Mouse (Mus musculus): ENCODE data around the gene Cblb. TPM values are rescaled to one million over a fixed set of nuclear protein-coding genes. Genes with fewer than 3 reads are reported as not detected.

The Cblb gene
- polyA plus RNA-seq, 1 experiment from 2014 or later: 10.6 TPM

DNA sequence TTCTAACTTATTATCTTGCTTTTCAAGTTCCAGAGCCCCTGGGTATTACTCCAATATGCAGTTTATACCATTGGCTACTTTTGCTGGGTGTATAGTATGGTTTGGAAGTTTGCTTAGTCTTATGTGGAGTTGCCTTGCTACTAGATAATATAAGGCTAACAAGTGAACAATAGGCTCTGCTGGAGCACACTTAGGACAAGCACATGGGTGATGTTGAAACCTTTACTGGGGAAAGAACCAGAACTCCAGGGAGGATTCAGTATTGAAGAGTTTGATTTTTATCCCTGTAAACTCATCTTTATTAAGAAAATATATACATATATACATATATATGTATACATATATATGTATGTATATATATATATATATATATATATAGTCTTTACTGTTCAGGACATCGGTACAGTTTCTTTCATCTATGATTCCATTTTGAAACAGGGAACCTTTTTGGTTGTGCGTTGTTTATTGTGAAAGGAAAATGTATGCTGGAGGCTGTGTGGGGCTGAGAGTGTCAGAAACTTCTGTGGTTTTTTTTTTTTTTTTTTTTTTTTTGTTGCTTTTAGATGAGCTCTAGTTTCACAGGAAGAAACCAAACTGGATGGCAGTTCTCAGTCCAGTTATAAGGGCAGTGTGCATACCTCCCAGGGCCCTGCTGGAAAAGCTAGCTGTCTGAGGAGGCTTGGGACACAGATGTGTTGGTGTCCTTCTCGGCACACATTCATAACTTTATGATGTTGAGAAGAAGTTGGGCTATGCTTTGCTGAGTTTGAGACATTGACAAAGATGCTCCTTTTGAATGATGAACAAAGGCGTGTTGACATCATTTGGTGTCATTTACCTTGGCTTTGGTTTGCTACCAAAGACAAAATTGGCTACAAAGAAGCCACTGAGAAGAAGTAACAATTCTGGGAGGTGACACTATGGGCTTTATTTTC lies 2.6 kb downstream of the Cblb start:
- Histone ChIP-seq H3K27me3 (replicated peaks; ENCODE audit: control insufficient read depth, insufficient read depth, low read length) (no peaks in the 10 kb centered on the region), H3K4me3 (ENCODE audit: low read depth, low read length) (no peak overlapping the region), H3K9ac (ENCODE audit: low read depth, low read length) (no peak overlapping the region), H3K27ac (ENCODE audit: low read depth, low read length) (no peak overlapping the region), H3K9me3 (ENCODE audit: control insufficient read depth, low read length) (no peaks in the 10 kb centered on the region), H3K4me2 (no peak overlapping the region), H3K36me3 (ENCODE audit: control insufficient read depth, insufficient read depth, low read length) (no peaks in the 10 kb centered on the region), H3K4me1 (replicated peaks; ENCODE audit: control insufficient read depth, insufficient read depth, low read length) (no peaks in the 10 kb centered on the region)
- no peak for ATAC-seq (replicated peaks; ENCODE audit: low FRiP score)
- no peak for DNase-seq (ENCODE audit: low spot score)
- WGBS: 93% methylated on average over 4 of the region's 4 CpGs

DNA sequence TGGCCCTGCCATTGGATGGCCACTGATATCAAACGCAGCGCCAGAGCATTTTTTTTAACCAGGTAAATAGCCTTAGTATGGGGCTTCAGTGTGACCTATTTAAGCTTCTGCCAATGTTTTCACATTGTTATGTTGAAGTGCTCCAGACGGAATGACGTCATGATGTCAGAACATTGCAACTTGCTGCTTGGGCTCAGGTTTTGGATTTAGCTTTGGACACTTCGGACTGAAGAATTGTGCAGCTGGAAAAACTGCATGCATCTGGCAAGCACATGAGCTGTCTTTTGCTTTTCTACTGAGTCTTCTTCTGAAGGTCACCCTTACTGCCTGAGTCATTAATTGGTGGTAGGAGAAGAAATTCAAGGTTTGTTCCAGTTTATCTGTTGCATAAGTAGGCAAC lies 3.3 kb downstream of the Cblb start:
- H3K27me3 ChIP-seq (replicated peaks; ENCODE audit: control insufficient read depth, insufficient read depth, low read length): no peaks in the 10 kb centered on the region
- H3K9me3 ChIP-seq (ENCODE audit: control insufficient read depth, low read length): no peaks in the 10 kb centered on the region
- WGBS: 94% methylated on average over 5 of the region's 5 CpGs
- no peak for ATAC-seq (replicated peaks; ENCODE audit: low FRiP score)
- no peak overlapping the region for H3K4me3 ChIP-seq (ENCODE audit: low read depth, low read length)
- no peak for DNase-seq (ENCODE audit: low spot score)
- H3K36me3 ChIP-seq (ENCODE audit: control insufficient read depth, insufficient read depth, low read length): no peaks in the 10 kb centered on the region
- H3K27ac ChIP-seq (ENCODE audit: low read depth, low read length): no peak overlapping the region
- no peak overlapping the region for H3K9ac ChIP-seq (ENCODE audit: low read depth, low read length)
- no peaks in the 10 kb centered on the region for H3K4me1 ChIP-seq (replicated peaks; ENCODE audit: control insufficient read depth, insufficient read depth, low read length)
- no peak overlapping the region for H3K4me2 ChIP-seq

DNA sequence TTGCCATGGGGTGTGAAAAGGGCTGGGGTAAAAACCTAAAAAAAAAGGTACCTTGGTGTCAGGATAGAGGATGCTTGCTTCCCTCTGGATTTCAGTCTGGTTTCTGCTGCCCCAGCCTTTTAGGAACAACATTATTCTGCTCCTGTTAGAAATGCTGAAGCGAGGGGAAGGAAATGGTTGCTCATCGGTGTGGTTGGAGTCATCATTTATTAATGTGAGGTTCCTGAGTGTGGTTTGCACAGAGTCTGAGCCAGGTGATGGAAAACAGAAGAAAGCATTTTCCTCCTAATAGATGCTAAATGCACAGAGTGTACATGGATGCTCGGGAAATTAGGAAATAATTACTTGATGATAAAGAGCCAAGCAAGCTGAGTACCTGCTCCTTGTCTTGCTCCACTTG lies 5.3 kb downstream of the Cblb start:
- H3K27me3 ChIP-seq (replicated peaks; ENCODE audit: control insufficient read depth, insufficient read depth, low read length): no peaks in the 10 kb centered on the region
- ATAC-seq (replicated peaks; ENCODE audit: low FRiP score) (no peak), DNase-seq (ENCODE audit: low spot score) (no peak)
- 75% methylated on average over 3 of the region's 3 CpGs for WGBS
- no peak overlapping the region for H3K4me2 ChIP-seq
- no peak overlapping the region for H3K9ac ChIP-seq (ENCODE audit: low read depth, low read length)
- H3K36me3 ChIP-seq (ENCODE audit: control insufficient read depth, insufficient read depth, low read length): no peaks in the 10 kb centered on the region
- H3K9me3 ChIP-seq (ENCODE audit: control insufficient read depth, low read length): no peaks in the 10 kb centered on the region
- H3K4me1 ChIP-seq (replicated peaks; ENCODE audit: control insufficient read depth, insufficient read depth, low read length): no peaks in the 10 kb centered on the region
- H3K27ac ChIP-seq (ENCODE audit: low read depth, low read length): no peak overlapping the region
- no peak overlapping the region for H3K4me3 ChIP-seq (ENCODE audit: low read depth, low read length)

DNA sequence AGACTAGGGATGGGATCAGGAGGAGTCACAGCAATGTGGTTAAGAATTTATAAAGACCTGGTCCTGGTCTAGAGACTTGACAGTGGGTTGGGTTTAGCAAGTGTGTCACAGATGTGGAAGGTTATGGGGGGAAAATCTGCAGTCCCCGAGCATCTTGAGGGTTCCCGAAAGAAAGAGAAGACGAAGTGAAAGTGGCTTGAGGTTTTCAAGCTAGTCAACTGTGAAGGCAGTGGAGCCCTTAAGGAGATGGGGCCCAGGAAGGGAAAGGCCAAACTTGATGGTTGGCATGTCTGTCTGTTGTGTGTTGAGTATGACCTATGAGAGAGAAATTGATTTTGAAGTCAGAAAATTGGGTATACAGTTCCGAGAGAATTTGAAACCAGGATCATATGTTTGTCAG lies 7.3 kb downstream of the Cblb start:
- Histone ChIP-seq H3K27me3 (replicated peaks; ENCODE audit: control insufficient read depth, insufficient read depth, low read length) (no peaks in the 10 kb centered on the region), H3K9me3 (ENCODE audit: control insufficient read depth, low read length) (no peaks in the 10 kb centered on the region), H3K4me1 (replicated peaks; ENCODE audit: control insufficient read depth, insufficient read depth, low read length) (no peaks in the 10 kb centered on the region), H3K4me3 (ENCODE audit: low read depth, low read length) (no peak overlapping the region), H3K9ac (ENCODE audit: low read depth, low read length) (no peak overlapping the region), H3K4me2 (no peak overlapping the region), H3K27ac (ENCODE audit: low read depth, low read length) (no peak overlapping the region), H3K36me3 (ENCODE audit: control insufficient read depth, insufficient read depth, low read length) (no peaks in the 10 kb centered on the region)
- DNase-seq (ENCODE audit: low spot score) (no peak), ATAC-seq (replicated peaks; ENCODE audit: low FRiP score) (no peak)
- WGBS: 94% methylated on average over 4 of the region's 4 CpGs

DNA sequence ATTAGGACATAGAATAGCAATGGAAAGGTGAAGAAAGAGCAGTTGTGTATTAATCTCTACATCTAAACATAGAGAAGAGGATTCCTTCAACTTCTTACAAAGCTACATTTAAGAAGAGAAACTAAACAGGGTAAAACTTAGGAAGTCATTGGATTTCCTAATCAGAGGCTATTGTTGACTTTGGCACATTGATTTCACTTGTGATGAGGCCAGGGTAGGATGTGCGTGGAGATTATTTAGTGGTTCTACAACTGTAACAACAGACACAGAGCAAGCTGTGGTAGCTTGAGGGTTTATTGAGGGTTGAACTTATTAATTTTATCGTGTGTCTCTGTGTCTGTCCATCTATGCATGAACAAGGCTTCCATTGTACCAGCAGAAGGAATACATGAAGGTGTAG lies 7.8 kb downstream of the Cblb start:
- Histone ChIP-seq H3K4me3 (ENCODE audit: low read depth, low read length) (no peak overlapping the region), H3K9me3 (ENCODE audit: control insufficient read depth, low read length) (no peaks in the 10 kb centered on the region), H3K4me1 (replicated peaks; ENCODE audit: control insufficient read depth, insufficient read depth, low read length) (no peaks in the 10 kb centered on the region), H3K27me3 (replicated peaks; ENCODE audit: control insufficient read depth, insufficient read depth, low read length) (no peaks in the 10 kb centered on the region), H3K27ac (ENCODE audit: low read depth, low read length) (no peak overlapping the region), H3K4me2 (no peak overlapping the region), H3K9ac (ENCODE audit: low read depth, low read length) (no peak overlapping the region), H3K36me3 (ENCODE audit: control insufficient read depth, insufficient read depth, low read length) (no peaks in the 10 kb centered on the region)
- WGBS: 91% methylated on average over 2 of the region's 2 CpGs
- DNase-seq (ENCODE audit: low spot score) (no peak), ATAC-seq (replicated peaks; ENCODE audit: low FRiP score) (no peak)

DNA sequence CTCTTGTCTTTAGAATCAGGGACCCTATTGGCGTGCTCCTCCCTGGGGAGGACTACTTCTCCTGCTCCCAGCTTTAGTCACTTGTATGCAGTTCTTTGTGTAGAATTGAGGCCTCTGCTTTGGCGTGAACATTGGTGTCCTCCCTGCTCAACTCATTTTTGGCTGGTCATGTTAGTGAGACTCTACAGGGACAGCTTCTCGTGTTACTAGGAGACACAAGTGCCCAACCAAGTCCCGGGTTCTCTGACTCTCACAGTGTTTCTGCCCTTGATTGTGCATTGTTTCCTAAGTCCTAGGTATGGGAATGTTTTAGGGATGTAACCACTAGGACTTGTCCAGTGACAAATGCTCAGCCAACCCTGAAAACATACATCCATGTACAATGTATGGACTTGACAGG lies 9.9 kb downstream of the Cblb start:
- Histone ChIP-seq H3K9me3 (ENCODE audit: control insufficient read depth, low read length) (no peaks in the 10 kb centered on the region), H3K27ac (ENCODE audit: low read depth, low read length) (no peak overlapping the region), H3K36me3 (ENCODE audit: control insufficient read depth, insufficient read depth, low read length) (no peaks in the 10 kb centered on the region), H3K4me2 (no peak overlapping the region), H3K27me3 (replicated peaks; ENCODE audit: control insufficient read depth, insufficient read depth, low read length) (no peaks in the 10 kb centered on the region), H3K4me3 (ENCODE audit: low read depth, low read length) (no peak overlapping the region), H3K4me1 (replicated peaks; ENCODE audit: control insufficient read depth, insufficient read depth, low read length) (no peaks in the 10 kb centered on the region; the same call in 1 of the 2 replicates), H3K9ac (ENCODE audit: low read depth, low read length) (no peak overlapping the region)
- ATAC-seq (replicated peaks; ENCODE audit: low FRiP score) (no peak), DNase-seq (ENCODE audit: low spot score) (no peak)
- WGBS: 83% methylated on average over 4 of the region's 4 CpGs

DNA sequence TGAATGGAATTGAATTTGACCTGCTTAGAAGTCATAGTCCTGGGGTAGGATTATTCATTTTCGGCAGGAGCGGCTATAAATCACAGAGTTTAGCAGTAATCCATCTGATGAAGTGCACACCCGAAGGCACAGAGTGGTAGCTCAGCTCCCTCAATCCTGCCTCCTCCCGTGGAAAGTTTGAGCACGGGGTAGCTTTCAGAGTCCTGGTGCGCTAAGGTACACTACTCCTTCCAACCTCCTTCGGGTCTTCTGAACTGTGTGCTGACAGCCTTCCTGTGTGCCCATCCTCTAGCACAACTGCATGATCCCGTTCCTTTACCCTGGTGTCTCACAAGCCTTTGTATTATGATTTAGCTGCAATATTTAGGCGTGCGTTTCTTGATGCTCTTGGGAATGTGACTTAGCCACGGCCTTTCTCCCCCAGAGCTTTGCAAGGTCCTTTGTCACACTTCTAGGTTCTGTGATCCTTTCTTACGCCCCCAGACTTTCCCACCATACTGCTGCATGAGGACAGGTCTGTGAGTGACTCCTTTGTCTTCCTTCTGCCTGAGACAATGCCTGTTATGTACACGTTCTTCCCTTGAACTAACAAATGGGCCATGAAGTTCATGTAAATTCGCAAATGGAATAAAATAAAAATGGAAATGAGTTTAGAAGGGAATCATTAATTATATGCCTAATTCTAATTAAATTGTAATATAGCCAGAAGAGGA lies 11.8 kb downstream of the Cblb start:
- no peak overlapping the region for H3K9ac ChIP-seq (ENCODE audit: low read depth, low read length)
- no peak for DNase-seq (ENCODE audit: low spot score)
- no peaks in the 10 kb centered on the region for H3K9me3 ChIP-seq (ENCODE audit: control insufficient read depth, low read length)
- no peak overlapping the region for H3K4me2 ChIP-seq
- no peak overlapping the region for H3K4me3 ChIP-seq (ENCODE audit: low read depth, low read length)
- no peak for ATAC-seq (replicated peaks; ENCODE audit: low FRiP score)
- H3K27ac ChIP-seq (ENCODE audit: low read depth, low read length): no peak overlapping the region
- no peaks in the 10 kb centered on the region; the same call in 1 of the 2 replicates for H3K4me1 ChIP-seq (replicated peaks; ENCODE audit: control insufficient read depth, insufficient read depth, low read length)
- H3K36me3 ChIP-seq (ENCODE audit: control insufficient read depth, insufficient read depth, low read length): peaks cover 3% of the 10 kb centered on the region; the same call in 1 of the 2 replicates
- WGBS: 80% methylated on average over 14 of the region's 14 CpGs
- no peaks in the 10 kb centered on the region for H3K27me3 ChIP-seq (replicated peaks; ENCODE audit: control insufficient read depth, insufficient read depth, low read length)

DNA sequence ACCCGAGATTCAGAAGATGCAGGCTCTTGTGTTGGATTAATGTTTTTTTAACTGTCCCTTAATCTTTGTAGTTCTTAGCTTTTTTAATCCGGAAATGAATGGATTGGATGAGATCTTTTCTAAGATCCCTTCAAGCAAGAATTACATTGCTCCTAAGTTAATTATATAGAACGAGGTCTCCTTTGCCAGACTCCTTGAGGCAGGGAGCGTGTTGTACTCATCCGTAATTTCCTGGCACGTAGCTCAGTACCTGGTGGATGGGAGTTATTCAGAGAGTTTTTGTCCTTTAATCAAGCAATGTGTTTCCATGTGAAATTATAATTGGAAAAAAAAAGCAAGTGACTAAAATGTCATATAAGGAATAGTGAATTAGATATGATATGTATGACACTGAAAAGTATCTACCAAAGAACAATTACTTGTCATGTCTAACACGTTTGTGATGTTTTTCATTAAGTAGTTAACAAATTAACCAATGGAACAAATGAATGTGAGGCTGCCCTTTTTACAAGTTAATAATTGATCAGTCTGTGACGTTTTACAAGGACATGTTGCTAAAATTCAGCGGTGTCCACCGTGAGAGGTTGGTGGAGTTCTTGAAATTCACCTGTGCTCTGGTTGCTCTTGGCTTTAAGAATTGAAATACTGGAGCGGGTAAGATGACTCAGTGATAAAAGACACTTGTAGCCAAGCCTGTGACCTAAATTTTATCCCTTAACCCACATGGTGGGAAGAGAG lies 12.5 kb downstream of the Cblb start:
- Histone ChIP-seq H3K9ac (ENCODE audit: low read depth, low read length) (no peak overlapping the region), H3K36me3 (ENCODE audit: control insufficient read depth, insufficient read depth, low read length) (peaks cover 8% of the 10 kb centered on the region), H3K4me3 (ENCODE audit: low read depth, low read length) (no peak overlapping the region), H3K9me3 (ENCODE audit: control insufficient read depth, low read length) (no peaks in the 10 kb centered on the region), H3K4me1 (replicated peaks; ENCODE audit: control insufficient read depth, insufficient read depth, low read length) (no peaks in the 10 kb centered on the region; the same call in 1 of the 2 replicates), H3K27ac (ENCODE audit: low read depth, low read length) (no peak overlapping the region), H3K4me2 (no peak overlapping the region), H3K27me3 (replicated peaks; ENCODE audit: control insufficient read depth, insufficient read depth, low read length) (no peaks in the 10 kb centered on the region)
- DNase-seq (ENCODE audit: low spot score) (no peak), ATAC-seq (replicated peaks; ENCODE audit: low FRiP score) (no peak)
- WGBS: 87% methylated on average over 11 of the region's 11 CpGs

Data from liver, embryonic 11.5 days (tissue).